ENCODE assay signal across 9 mouse cellular contexts in the genomic region with DNA sequence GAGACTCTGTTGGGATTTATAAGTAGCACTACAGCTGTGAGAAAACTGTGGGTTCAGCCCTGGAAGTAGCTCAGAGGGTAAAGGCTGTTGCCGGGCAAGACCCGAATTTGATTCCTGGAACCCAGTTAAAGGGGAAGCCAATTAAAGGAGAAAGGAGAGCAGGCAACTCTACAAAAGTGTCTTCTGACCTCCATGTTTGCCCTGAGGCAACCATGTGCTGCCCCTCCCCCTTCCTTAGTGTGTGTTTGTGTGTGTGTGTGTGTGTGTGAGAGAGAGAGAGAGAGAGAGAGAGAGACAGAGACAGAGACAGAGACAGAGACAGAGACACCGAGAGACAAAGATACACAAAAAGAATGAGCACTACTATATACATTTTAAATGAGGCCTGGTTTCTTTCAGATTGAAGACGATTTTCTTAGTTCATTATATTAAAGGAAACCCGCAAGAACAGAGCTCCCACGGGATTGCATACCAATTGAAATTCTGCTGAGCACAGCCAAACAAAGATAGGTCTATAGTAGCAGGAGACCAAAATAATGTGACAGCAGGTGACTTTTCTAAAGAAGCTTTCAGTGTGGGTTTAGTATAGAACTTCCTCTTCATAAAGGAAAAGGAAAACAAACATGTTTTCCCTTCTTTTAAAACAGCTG. TPM values are rescaled to one million over a fixed set of nuclear protein-coding genes. Genes with fewer than 3 reads are reported as not detected.
DNase-seq lines count a peak whose midpoint lies in the region; ATAC-seq and TF ChIP-seq lines count a peak whose summit lies in the region.
"Had no signal": no experiment of that assay in that cellular context is flagged by ENCODE, and none has a peak within 500 bp of the region (broad histone marks: within the 10 kb centered on the region; RNA-seq: fewer than 3 reads in every experiment).

No protein-coding gene starts in this region.

- no peaks in the 10 kb centered on the region for H3K27me3 ChIP-seq in heart, adult 2 months (ENCODE audit: control insufficient read depth, insufficient read depth, low read length)
- H3K27me3 ChIP-seq in embryonic facial prominence, embryonic 11.5 days (ENCODE audit: control insufficient read depth, insufficient read depth, low read length), result no peaks in the 10 kb centered on the region
- no peaks in the 10 kb centered on the region for H3K27me3 ChIP-seq in hindbrain, embryonic 15.5 days
- H3K27me3 ChIP-seq in liver, embryonic 12.5 days (replicated peaks), result no peaks in the 10 kb centered on the region
- H3K27me3 ChIP-seq in stomach, embryonic 16.5 days (ENCODE audit: control insufficient read depth, insufficient read depth, low read length), result no peaks in the 10 kb centered on the region

- peak overlapping the region; percentile 97 for H3K27ac ChIP-seq in heart, adult 2 months
- peak overlapping the region; percentile 67 for H3K27ac ChIP-seq in embryonic facial prominence, embryonic 11.5 days (replicated peaks; ENCODE audit: low read depth, low read length)
- H3K27ac ChIP-seq in hindbrain, embryonic 15.5 days (replicated peaks), result peak overlapping the region; percentile 53
- peak overlapping the region; percentile 69 for H3K27ac ChIP-seq in liver, embryonic 12.5 days
- peak overlapping the region; percentile 94 for H3K27ac ChIP-seq in stomach, embryonic 16.5 days (ENCODE audit: low read length)

- H3K4me3 ChIP-seq in heart, adult 2 months, result peak overlapping the region; percentile 62
- H3K4me3 ChIP-seq in embryonic facial prominence, embryonic 11.5 days (ENCODE audit: low read depth, low read length), result peak overlapping the region; percentile 27; the same call in 1 of the 2 replicates
- H3K4me3 ChIP-seq in hindbrain, embryonic 15.5 days, result peak overlapping the region; percentile 25
- H3K4me3 ChIP-seq in liver, embryonic 12.5 days, result peak overlapping the region; percentile 55
- H3K4me3 ChIP-seq in stomach, embryonic 16.5 days (replicated peaks; ENCODE audit: low read length), result peak overlapping the region; percentile 55

- no peak for TF ChIP-seq POLR2A in heart, adult 2 months (IDR thresholded peaks at IDR 0.05; ENCODE audit: insufficient read depth, low read depth, low read length)

- H3K4me1 ChIP-seq in heart, adult 2 months (ENCODE audit: control insufficient read depth, insufficient read depth, low read length), result peaks cover 12% of the 10 kb centered on the region
- no peaks in the 10 kb centered on the region for H3K4me1 ChIP-seq in embryonic facial prominence, embryonic 11.5 days (ENCODE audit: control insufficient read depth, insufficient read depth, low read length)
- peaks cover 5% of the 10 kb centered on the region; the same call in 1 of the 2 replicates for H3K4me1 ChIP-seq in hindbrain, embryonic 15.5 days (replicated peaks)
- H3K4me1 ChIP-seq in liver, embryonic 12.5 days, result peaks cover 11% of the 10 kb centered on the region; the same call in 1 of the 2 replicates
- peaks cover 10% of the 10 kb centered on the region for H3K4me1 ChIP-seq in stomach, embryonic 16.5 days (ENCODE audit: control insufficient read depth, insufficient read depth, low read length)

- intact Hi-C loops in heart, adult 2 months (cut with DNase I), result loop anchor here (1.0 kb wide), 1 partner anchor 19 kb away; no protein-coding TSS in a partner anchor
- intact Hi-C loops in gastrocnemius, postnatal 14 days (cut with DNase I; ENCODE audit: low total_unique reads), result loop anchor here (10.0 kb wide), 1 partner anchor 55 kb away; no protein-coding TSS in a partner anchor

- H3K36me3 ChIP-seq in heart, adult 2 months (ENCODE audit: control insufficient read depth, insufficient read depth, low read length), result peaks cover 18% of the 10 kb centered on the region
- no peaks in the 10 kb centered on the region for H3K36me3 ChIP-seq in embryonic facial prominence, embryonic 11.5 days (replicated peaks; ENCODE audit: control insufficient read depth, insufficient read depth, low read depth, low read length)
- H3K36me3 ChIP-seq in hindbrain, embryonic 15.5 days, result no peaks in the 10 kb centered on the region
- peaks cover 4% of the 10 kb centered on the region; the same call in 1 of the 2 replicates for H3K36me3 ChIP-seq in liver, embryonic 12.5 days
- no peaks in the 10 kb centered on the region for H3K36me3 ChIP-seq in stomach, embryonic 16.5 days (ENCODE audit: control insufficient read depth, insufficient read depth, low read length)

- peak; percentile 26; the same call in 1 of the 2 replicates for ATAC-seq in embryonic facial prominence, embryonic 11.5 days (replicated peaks; ENCODE audit: insufficient number of reproducible peaks, low FRiP score, low TSS enrichment, low read depth)
- no peak; the same call in 1 of the 2 replicates for ATAC-seq in hindbrain, embryonic 15.5 days (ENCODE audit: low FRiP score, low read depth)
- ATAC-seq in liver, embryonic 12.5 days, result peak; percentile 46; the same call in 1 of the 2 replicates
- peak; percentile 23 for ATAC-seq in stomach, embryonic 16.5 days (ENCODE audit: insufficient read depth, low FRiP score)

- 22% methylated on average over 6 of the region's 6 CpGs for WGBS in heart, adult 2 months
- 21% methylated on average over 6 of the region's 6 CpGs for WGBS in embryonic facial prominence, embryonic 11.5 days
- WGBS in hindbrain, embryonic 15.5 days, result 15% methylated on average over 6 of the region's 6 CpGs
- WGBS in liver, embryonic 12.5 days (ENCODE audit: insufficient replicate concordance), result 21% methylated on average over 6 of the region's 6 CpGs
- WGBS in stomach, embryonic 16.5 days, result 22% methylated on average over 6 of the region's 6 CpGs

- TF ChIP-seq EP300 in heart, adult 2 months (IDR thresholded peaks at IDR 0.05; ENCODE audit: insufficient read depth, low read depth, low read length), result no peak

- peak in 1 of 2 experiments; percentile 44 for DNase-seq in heart, adult 2 months
- DNase-seq in heart, adult 8-10 months (ENCODE audit: low spot score), result no peak
- peak; percentile 61 for DNase-seq in embryonic facial prominence, embryonic 11.5 days (ENCODE audit: low spot score)
- no peak for DNase-seq in adrenal gland, adult 18-20 months (ENCODE audit: low spot score in 2 of 2)
- DNase-seq in gastrocnemius, postnatal 14 days, result no peak

- no peaks in the 10 kb centered on the region for H3K9me3 ChIP-seq in embryonic facial prominence, embryonic 11.5 days (replicated peaks; ENCODE audit: control insufficient read depth, low read length)
- no peaks in the 10 kb centered on the region for H3K9me3 ChIP-seq in hindbrain, embryonic 15.5 days
- H3K9me3 ChIP-seq in liver, embryonic 12.5 days (replicated peaks), result no peaks in the 10 kb centered on the region
- no peaks in the 10 kb centered on the region for H3K9me3 ChIP-seq in stomach, embryonic 16.5 days (replicated peaks; ENCODE audit: control insufficient read depth, low read length)

- TF ChIP-seq CTCF in heart, adult 2 months (IDR thresholded peaks at IDR 0.05), result no peak

- no peak overlapping the region for H3K9ac ChIP-seq in heart, adult 2 months (ENCODE audit: low read depth, low read length)
- H3K9ac ChIP-seq in embryonic facial prominence, embryonic 11.5 days (replicated peaks; ENCODE audit: low read length), result peak overlapping the region; percentile 67
- H3K9ac ChIP-seq in hindbrain, embryonic 15.5 days, result no peak overlapping the region
- peak overlapping the region; percentile 40; the same call in 1 of the 2 replicates for H3K9ac ChIP-seq in liver, embryonic 12.5 days
- no peak overlapping the region for H3K9ac ChIP-seq in stomach, embryonic 16.5 days (ENCODE audit: low read length)

- no peak overlapping the region for H3K4me2 ChIP-seq in embryonic facial prominence, embryonic 11.5 days (ENCODE audit: low read depth, low read length)
- peak overlapping the region; percentile 47 for H3K4me2 ChIP-seq in hindbrain, embryonic 15.5 days
- H3K4me2 ChIP-seq in liver, embryonic 12.5 days, result peak overlapping the region; percentile 57
- peak overlapping the region; percentile 55 for H3K4me2 ChIP-seq in stomach, embryonic 16.5 days (ENCODE audit: low read depth, low read length)

- peaks cover 1% of the 10 kb centered on the region; the same call in 1 of the 2 replicates for H3K79me2 ChIP-seq in heart, adult 2 months (replicated peaks; ENCODE audit: control insufficient read depth, insufficient read depth, low read length)

RNA-seq across cellular contexts. Expression of a gene that starts 1.8 kb away (rescaled TPM):
- total RNA-seq in heart, adult 2 months (2021), result 100 to 1,000 TPM; 319 to 351 TPM
- polyA plus RNA-seq in heart, adult 2 months (2012; rRNA removed), result 166 and 233 TPM in 2 replicates
- 100 to 1,000 TPM; 281 to 334 (median 316) TPM for total RNA-seq in heart, adult 8-10 months (2022)
- 101 TPM in 2 replicates for polyA plus RNA-seq in embryonic facial prominence, embryonic 11.5 days (2014; fragmentation: Nextera tagmentation; extraction: Ambion mirVana)
- polyA plus RNA-seq in hindbrain, embryonic 15.5 days (2015; fragmentation: Nextera tagmentation; extraction: Ambion mirVana), result 130 and 142 TPM in 2 replicates
- 231 and 245 TPM in 2 replicates for polyA plus RNA-seq in liver, embryonic 12.5 days (2016; fragmentation: Nextera tagmentation; extraction: Ambion mirVana)
- 377 and 381 TPM in 2 replicates for polyA plus RNA-seq in stomach, embryonic 16.5 days (2015; fragmentation: Nextera tagmentation; extraction: Ambion mirVana)
- total RNA-seq in adrenal gland, adult 18-20 months (2021), result 100 to 1,000 TPM; 333 to 416 TPM
- total RNA-seq in gastrocnemius, postnatal 14 days (2021), result 100 to 1,000 TPM; 168 to 169 TPM

RNA-seq across cellular contexts. Expression of a gene that starts 33.2 kb away (rescaled TPM):
- total RNA-seq in heart, adult 2 months (2021), result not detected
- polyA plus RNA-seq in heart, adult 2 months (2012; rRNA removed), result 0.39 and 0.73 TPM in 2 replicates
- under 1 TPM in 3 of 4 experiments, not detected in 1; 0.20 to 0.69 (median 0.38) TPM for total RNA-seq in heart, adult 8-10 months (2022)
- polyA plus RNA-seq in embryonic facial prominence, embryonic 11.5 days (2014; fragmentation: Nextera tagmentation; extraction: Ambion mirVana), result 0.17 TPM in 1 of 2 replicates, not detected in the other
- not detected in 2 replicates for polyA plus RNA-seq in hindbrain, embryonic 15.5 days (2015; fragmentation: Nextera tagmentation; extraction: Ambion mirVana)
- 0.11 and 0.32 TPM in 2 replicates for polyA plus RNA-seq in liver, embryonic 12.5 days (2016; fragmentation: Nextera tagmentation; extraction: Ambion mirVana)
- 0.22 and 0.28 TPM in 2 replicates for polyA plus RNA-seq in stomach, embryonic 16.5 days (2015; fragmentation: Nextera tagmentation; extraction: Ambion mirVana)
- total RNA-seq in adrenal gland, adult 18-20 months (2021), result under 1 TPM in 1 of 2 experiments, not detected in 1; 0.58 TPM
- not detected for total RNA-seq in gastrocnemius, postnatal 14 days (2021)
- total RNA-seq: MEL had no signal

Comparison
In these comparisons a context has a peak if more than half of its experiments do, and no peak if none do; other contexts are left out.
1. H3K9ac ChIP-seq: peak in embryonic facial prominence, embryonic 11.5 days (single experiment) and liver, embryonic 12.5 days (single experiment); none in heart, adult 2 months (single experiment), hindbrain, embryonic 15.5 days (single experiment) and stomach, embryonic 16.5 days (single experiment).
2. Peak in every context shown above with its lines, with median percentiles within 50 percentile points of each other: H3K27ac ChIP-seq and H3K4me3 ChIP-seq.